Mouse (Mus musculus) testis, adult 2 months (tissue): Measurements from ENCODE around the gene Lrrc28.

Source experiments
- CTCF ChIP-seq: fragments of 200-500 bp; IDR thresholded peaks from 2 replicates; pipeline ENCODE4 v1.5.1; 2012; ENCODE audit warnings: low read depth, mild to moderate bottlenecking, inconsistent platforms, low read length, moderate library complexity; ENCODE audit not compliant: control insufficient read depth, insufficient read depth, insufficient replicate concordance
- POLR2A ChIP-seq: fragments of 200-500 bp; IDR thresholded peaks from 2 replicates; pipeline ENCODE4 v1.6.1; 2012; ENCODE audit warnings: low read depth, mild to moderate bottlenecking, inconsistent platforms, low read length, moderate library complexity; ENCODE audit not compliant: control insufficient read depth

DNA sequence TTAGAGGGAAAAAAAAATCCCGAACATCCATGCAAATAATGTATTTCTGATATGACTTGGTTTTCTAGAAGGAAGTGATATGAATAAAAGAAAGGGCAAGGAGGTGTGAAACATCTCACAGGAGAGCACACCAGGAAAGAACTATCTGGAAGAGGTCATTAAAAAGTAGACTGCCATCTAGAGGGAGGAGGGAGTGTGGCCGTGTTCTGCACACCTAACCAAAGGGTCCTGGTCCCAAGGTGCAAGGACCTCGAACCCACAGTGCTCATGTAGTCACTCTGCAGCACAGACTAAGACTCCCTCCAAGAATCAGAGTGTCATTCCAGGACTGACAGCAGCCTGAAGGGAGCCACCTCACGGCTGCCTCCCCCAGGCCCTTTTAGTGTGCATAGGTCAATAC is 124.1 kb downstream of the Lrrc28 start:
- peak; percentile 23; the same call in 1 of the 2 replicates for TF ChIP-seq CTCF
- TF ChIP-seq POLR2A, result no peak
